In the genomic region with DNA sequence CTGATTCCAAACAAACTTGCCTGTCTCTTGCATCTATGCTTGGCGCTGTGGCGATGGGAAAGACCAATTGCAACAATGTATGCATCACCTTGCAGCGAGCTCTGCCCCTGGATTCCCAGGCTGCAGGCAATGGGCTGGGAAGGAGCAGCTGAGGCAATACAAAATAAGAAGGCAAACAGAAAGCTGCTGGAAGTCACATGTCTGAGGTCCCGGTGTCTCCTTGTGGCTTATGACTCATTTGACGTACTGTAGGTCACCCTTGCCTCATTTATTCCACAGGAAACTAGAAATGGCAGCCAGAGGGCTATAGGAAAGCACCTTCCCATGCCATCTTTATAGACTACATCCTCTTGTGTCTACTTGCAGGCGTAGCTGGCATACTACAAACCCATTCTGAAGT, we compare ENCODE assay signal across 22 mouse cellular contexts.
DNase-seq lines count a peak whose midpoint lies in the region; ATAC-seq and TF ChIP-seq lines count a peak whose summit lies in the region.
"Had no signal": no experiment of that assay in that cellular context is flagged by ENCODE, and none has a peak within 500 bp of the region (broad histone marks: within the 10 kb centered on the region; RNA-seq: fewer than 3 reads in every experiment).

No protein-coding gene starts in this region.

- H3K9me3 ChIP-seq in hindbrain, embryonic 11.5 days (ENCODE audit: control insufficient read depth, low read length), result no peaks in the 10 kb centered on the region
- H3K9me3 ChIP-seq: embryonic facial prominence, embryonic 13.5 days; hindbrain, embryonic 12.5 days had no signal

- no peak overlapping the region for H3ac ChIP-seq in C2C12 (ENCODE audit: control insufficient read depth, insufficient read length, low read depth)

- no peaks in the 10 kb centered on the region for H3K4me1 ChIP-seq in heart, adult 2 months (ENCODE audit: control insufficient read depth, insufficient read depth, low read length)
- H3K4me1 ChIP-seq in hindbrain, embryonic 11.5 days (replicated peaks; ENCODE audit: control insufficient read depth, insufficient read depth, low read length), result no peaks in the 10 kb centered on the region
- H3K4me1 ChIP-seq: embryonic facial prominence, embryonic 13.5 days had no signal

- intact Hi-C loops in heart, adult 2 months (cut with DNase I), result no loop called here
- intact Hi-C loops in left cerebral cortex, postnatal 4 days (cut with DNase I), result no loop called here

- no peaks in the 10 kb centered on the region for H3K79me2 ChIP-seq in heart, adult 2 months (replicated peaks; ENCODE audit: control insufficient read depth, insufficient read depth, low read length)
- H3K79me2 ChIP-seq in C2C12 (ENCODE audit: control insufficient read depth, insufficient read depth), result no peaks in the 10 kb centered on the region

- WGBS in heart, adult 2 months, result 76% methylated on average over 6 of the region's 6 CpGs
- WGBS in hindbrain, embryonic 11.5 days, result 93% methylated on average over 6 of the region's 6 CpGs

- DNase-seq in heart, adult 11 months, result peak; percentile 90
- no peak for DNase-seq in heart, adult 2 months
- DNase-seq in 3134 (ENCODE audit: extremely low read depth, insufficient read length, low spot score) (peak; percentile 50), adipocyte (ENCODE audit: low spot score) (peak; percentile 64)
- no peak for DNase-seq in lung, postnatal 25 days (ENCODE audit: low spot score)
- DNase-seq in left cerebral cortex, postnatal 4 days, result no peak
- no peak for DNase-seq in hindbrain, embryonic 11.5 days (ENCODE audit: low spot score)
- DNase-seq: adrenal gland, postnatal 25 days; B cell, adult 2 months; cerebellum, adult 18-20 months; cerebellum, adult 9-11 months; cerebellum, postnatal 36 days; gastrocnemius, adult 2 months; gastrocnemius, postnatal 25 days; heart, adult 18-20 months; kidney, adult 11 months had no signal

- ATAC-seq in hindbrain, embryonic 11.5 days (ENCODE audit: low FRiP score), result no peak
- ATAC-seq: forebrain, embryonic 14.5 days; hindbrain, embryonic 16.5 days had no signal

- no peaks in the 10 kb centered on the region for H3K79me3 ChIP-seq in C2C12 (ENCODE audit: low read depth)

- TF ChIP-seq EP300 in heart, adult 2 months (IDR thresholded peaks at IDR 0.05; ENCODE audit: insufficient read depth, low read depth, low read length), result no peak

- no peaks in the 10 kb centered on the region for H3K27me3 ChIP-seq in heart, adult 2 months (ENCODE audit: control insufficient read depth, insufficient read depth, low read length)
- H3K27me3 ChIP-seq in C2C12 (ENCODE audit: control insufficient read depth, insufficient read depth, insufficient read length), result no peaks in the 10 kb centered on the region
- no peaks in the 10 kb centered on the region for H3K27me3 ChIP-seq in hindbrain, embryonic 11.5 days (ENCODE audit: control insufficient read depth, insufficient read depth, low read length)
- H3K27me3 ChIP-seq: embryonic facial prominence, embryonic 13.5 days; heart, embryonic 12.5 days; hindbrain, embryonic 12.5 days had no signal

- H3K36me3 ChIP-seq in heart, adult 2 months (ENCODE audit: control insufficient read depth, insufficient read depth, low read length), result no peaks in the 10 kb centered on the region
- no peaks in the 10 kb centered on the region for H3K36me3 ChIP-seq in C2C12 (ENCODE audit: control insufficient read depth, insufficient read depth)
- no peaks in the 10 kb centered on the region for H3K36me3 ChIP-seq in hindbrain, embryonic 11.5 days (ENCODE audit: control insufficient read depth, insufficient read depth, low read length)
- H3K36me3 ChIP-seq: embryonic facial prominence, embryonic 13.5 days; heart, embryonic 12.5 days; hindbrain, embryonic 12.5 days had no signal

- H3K4me2 ChIP-seq in hindbrain, embryonic 11.5 days (replicated peaks; ENCODE audit: low read depth, low read length), result no peak overlapping the region
- H3K4me2 ChIP-seq: embryonic facial prominence, embryonic 13.5 days; heart, embryonic 12.5 days; hindbrain, embryonic 12.5 days had no signal

- no peak overlapping the region for H3K4me3 ChIP-seq in heart, adult 2 months
- no peak overlapping the region for H3K4me3 ChIP-seq in C2C12 (ENCODE audit: insufficient read depth, poor library complexity, severe bottlenecking)
- no peak overlapping the region for H3K4me3 ChIP-seq in hindbrain, embryonic 11.5 days (ENCODE audit: low read depth, low read length)
- H3K4me3 ChIP-seq: embryonic facial prominence, embryonic 13.5 days; gastrocnemius, adult 2 months; heart, embryonic 12.5 days; hindbrain, embryonic 12.5 days had no signal

- TF ChIP-seq POLR2A in heart, adult 2 months (IDR thresholded peaks at IDR 0.05; ENCODE audit: insufficient read depth, low read depth, low read length), result no peak

- no peak overlapping the region for H3K27ac ChIP-seq in heart, adult 2 months
- no peak overlapping the region for H3K27ac ChIP-seq in hindbrain, embryonic 11.5 days (ENCODE audit: low read depth, low read length)
- H3K27ac ChIP-seq: embryonic facial prominence, embryonic 13.5 days; gastrocnemius, adult 2 months; hindbrain, embryonic 12.5 days had no signal

- no peak for TF ChIP-seq CTCF in heart, adult 2 months (IDR thresholded peaks at IDR 0.05)
- TF ChIP-seq CTCF in C2C12 (IDR thresholded peaks at IDR 0.05; ENCODE audit: control insufficient read depth, insufficient read depth, insufficient read length), result no peak

- no peak overlapping the region for H3K9ac ChIP-seq in heart, adult 2 months (ENCODE audit: low read depth, low read length)
- H3K9ac ChIP-seq in hindbrain, embryonic 11.5 days (ENCODE audit: low read depth, low read length), result no peak overlapping the region
- H3K9ac ChIP-seq: embryonic facial prominence, embryonic 13.5 days; heart, embryonic 12.5 days; hindbrain, embryonic 12.5 days had no signal

TF ChIP-seq in C2C12, 6 proteins besides CTCF, POLR2A, EP300 and RAD21:
- TF ChIP-seq USF1 (IDR thresholded peaks at IDR 0.05; ENCODE audit: low read depth), result peak; percentile 88
- TF ChIP-seq MYOG (IDR thresholded peaks at IDR 0.05; ENCODE audit: control insufficient read depth, extremely low read depth, insufficient read length), result no peak
- TF ChIP-seq FOSL1 (IDR thresholded peaks at IDR 0.05; ENCODE audit: insufficient read depth, low read length, poor library complexity, severe bottlenecking), result peak; percentile 46
- peak; percentile 20 for TF ChIP-seq CEBPB (IDR thresholded peaks at IDR 0.05; ENCODE audit: low read depth)
- TF ChIP-seq MYOD1 (IDR thresholded peaks at IDR 0.05; ENCODE audit: control insufficient read depth, insufficient read length, low read depth), result peak; percentile 26
- peak; percentile 70 for TF ChIP-seq MAX (IDR thresholded peaks at IDR 0.05)

Comparison
In these comparisons a context has a peak if more than half of its experiments do, and no peak if none do; other contexts are left out.
1. DNase-seq: peak in heart, adult 11 months (single experiment), 3134 (single experiment) and adipocyte (single experiment); none in heart, adult 2 months (0 of 2), lung, postnatal 25 days (single experiment), left cerebral cortex, postnatal 4 days (single experiment) and hindbrain, embryonic 11.5 days (single experiment).